Mouse (Mus musculus): ENCODE results near the gene Ftcd.

DNA sequence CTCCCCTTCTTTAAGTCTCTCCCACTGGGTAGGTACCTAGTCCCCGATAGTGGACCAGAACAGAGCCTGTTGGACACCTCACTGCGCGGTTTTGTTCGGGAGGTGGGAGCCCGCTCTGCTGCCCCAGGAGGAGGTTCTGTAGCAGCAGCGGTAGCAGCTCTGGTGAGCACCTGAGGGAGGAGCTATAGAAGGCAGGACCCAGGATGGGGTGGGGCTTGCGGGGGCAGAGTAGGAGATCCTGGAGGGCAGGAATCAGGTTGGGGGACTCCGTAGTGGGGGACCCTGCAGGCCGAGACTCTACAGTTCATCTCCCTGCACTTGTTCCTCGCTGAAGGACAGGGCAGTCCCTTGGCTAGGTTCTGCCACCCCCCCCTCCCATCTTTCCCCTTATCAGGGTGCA is 8.7 kb downstream of the Ftcd start:
- TF ChIP-seq TAL1 (IDR thresholded peaks at IDR 0.05; ENCODE audit: low read length) = no peak
- no peak for TF ChIP-seq GATA1 (IDR thresholded peaks at IDR 0.05; ENCODE audit: low read length)

Data from erythroblast, embryonic 14.5 days (primary cell).